Mouse (Mus musculus): ENCODE measurements around the gene Uck1. TPM values are rescaled to one million over a fixed set of nuclear protein-coding genes. Genes with fewer than 3 reads are reported as not detected.

Gene Uck1
- polyA plus RNA-seq, 1 experiment from 2014 or later: 91.7 TPM

Other genes with a start within 250 kb of the Uck1 start
- gene Fam78a, start 175.3 kb downstream of the Uck1 start, polyA plus RNA-seq (2016; fragmentation: Nextera tagmentation; extraction: Ambion mirVana): 1.3 and 1.6 TPM in 2 replicates
- gene Plpp7, start 164.6 kb downstream of the Uck1 start, polyA plus RNA-seq (2016; fragmentation: Nextera tagmentation; extraction: Ambion mirVana): 7.1 and 7.8 TPM in 2 replicates
- 41.5 and 57.6 TPM in 2 replicates for gene Prrc2b, start 109.1 kb downstream of the Uck1 start, polyA plus RNA-seq (2016; fragmentation: Nextera tagmentation; extraction: Ambion mirVana)
- 27.4 and 30.3 TPM in 2 replicates for gene Pomt1, start 23.6 kb downstream of the Uck1 start, polyA plus RNA-seq (2016; fragmentation: Nextera tagmentation; extraction: Ambion mirVana)
- gene Golga2, start 27.2 kb upstream of the Uck1 start, polyA plus RNA-seq (2016; fragmentation: Nextera tagmentation; extraction: Ambion mirVana): 16.7 and 21.1 TPM in 2 replicates
- gene Swi5, start 27.9 kb upstream of the Uck1 start, polyA plus RNA-seq (2016; fragmentation: Nextera tagmentation; extraction: Ambion mirVana): 536 and 538 TPM in 2 replicates
- gene Ciz1, start 92.2 kb upstream of the Uck1 start, polyA plus RNA-seq (2016; fragmentation: Nextera tagmentation; extraction: Ambion mirVana): 60.5 and 69.8 TPM in 2 replicates
- 9.0 and 12.2 TPM in 2 replicates for gene Dnm1, start 93.2 kb upstream of the Uck1 start, polyA plus RNA-seq (2016; fragmentation: Nextera tagmentation; extraction: Ambion mirVana)
- 39.4 and 44.3 TPM in 2 replicates for gene 1110008P14Rik, start 121.8 kb upstream of the Uck1 start, polyA plus RNA-seq (2016; fragmentation: Nextera tagmentation; extraction: Ambion mirVana)
- gene Lcn2, start 128.1 kb upstream of the Uck1 start, polyA plus RNA-seq (2016; fragmentation: Nextera tagmentation; extraction: Ambion mirVana): 0.20 TPM in 1 of 2 replicates, not detected in the other
- gene Ptges2, start 135.7 kb upstream of the Uck1 start, polyA plus RNA-seq (2016; fragmentation: Nextera tagmentation; extraction: Ambion mirVana): 26.2 and 28.8 TPM in 2 replicates
- 5.9 and 6.4 TPM in 2 replicates for gene Naif1, start 190.3 kb upstream of the Uck1 start, polyA plus RNA-seq (2016; fragmentation: Nextera tagmentation; extraction: Ambion mirVana)
- 29.2 and 35.7 TPM in 2 replicates for gene Slc25a25, start 191.3 kb upstream of the Uck1 start, polyA plus RNA-seq (2016; fragmentation: Nextera tagmentation; extraction: Ambion mirVana)

Data from midbrain, embryonic 10.5 days (tissue).